Mouse (Mus musculus): ENCODE results near the gene Gpx7. TPM values are rescaled to one million over a fixed set of nuclear protein-coding genes. Genes with fewer than 3 reads are reported as not detected.

Gene Gpx7
- polyA plus RNA-seq, 1 experiment from 2014 or later, result 26.5 TPM

GRCm38 (mm10) chr4:108431561-108431936 is 24.8 kb upstream of the Gpx7 start:
- no peak overlapping the region for H3K4me3 ChIP-seq (ENCODE audit: low read depth, low read length)
- H3K27ac ChIP-seq (ENCODE audit: low read length), result peak overlapping the region; percentile 58
- ATAC-seq, result no peak

GRCm38 (mm10) chr4:108430656-108431560 is 24.1 kb upstream of the Gpx7 start:
- Histone ChIP-seq H3K27me3 (ENCODE audit: control insufficient read depth, insufficient read depth, low read depth, low read length) (no peaks in the 10 kb centered on the region), H3K4me1 (ENCODE audit: control insufficient read depth, insufficient read depth, low read length) (peaks cover 11% of the 10 kb centered on the region), H3K9me3 (replicated peaks; ENCODE audit: control insufficient read depth, low read length, poor library complexity, severe bottlenecking) (no peaks in the 10 kb centered on the region), H3K4me2 (ENCODE audit: low read length) (no peak overlapping the region), H3K36me3 (ENCODE audit: control insufficient read depth, insufficient read depth, low read length) (no peaks in the 10 kb centered on the region), H3K27ac (ENCODE audit: low read length) (peak overlapping the region; percentile 58), H3K4me3 (ENCODE audit: low read depth, low read length) (no peak overlapping the region), H3K9ac (ENCODE audit: low read depth, low read length) (no peak overlapping the region)
- WGBS, result 21% methylated on average over 4 of the region's 4 CpGs
- ATAC-seq, result peak; percentile 91

More at GRCm38 (mm10) chr4:108431561-108431936, 24.8 kb upstream of the Gpx7 start:
- peaks cover 11% of the 10 kb centered on the region for H3K4me1 ChIP-seq (ENCODE audit: control insufficient read depth, insufficient read depth, low read length)
- H3K9me3 ChIP-seq (replicated peaks; ENCODE audit: control insufficient read depth, low read length, poor library complexity, severe bottlenecking), result no peaks in the 10 kb centered on the region
- H3K4me2 ChIP-seq (ENCODE audit: low read length), result no peak overlapping the region
- H3K36me3 ChIP-seq (ENCODE audit: control insufficient read depth, insufficient read depth, low read length), result no peaks in the 10 kb centered on the region
- 28% methylated on average over 2 of the region's 2 CpGs for WGBS
- no peaks in the 10 kb centered on the region for H3K27me3 ChIP-seq (ENCODE audit: control insufficient read depth, insufficient read depth, low read depth, low read length)
- H3K9ac ChIP-seq (ENCODE audit: low read depth, low read length), result no peak overlapping the region

DNA sequence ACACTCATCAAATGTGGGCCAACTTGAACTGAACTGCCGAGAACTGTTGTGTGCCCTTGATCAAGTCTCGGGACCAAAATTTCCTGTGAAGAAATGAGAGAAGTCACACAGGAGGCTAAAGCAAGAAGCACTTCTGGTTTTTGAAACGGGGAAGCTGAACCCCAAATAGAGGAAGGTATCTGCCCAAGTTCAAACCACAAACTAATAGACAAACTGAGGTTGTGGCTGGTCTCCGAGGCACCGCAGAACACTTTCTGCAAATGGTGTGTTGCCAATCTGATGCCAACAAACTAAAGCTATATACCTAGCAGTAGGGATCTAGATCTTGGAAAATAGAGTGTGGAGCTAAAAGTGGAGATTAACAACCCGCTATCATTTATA is 21.6 kb upstream of the Gpx7 start:
- H3K27me3 ChIP-seq (ENCODE audit: control insufficient read depth, insufficient read depth, low read depth, low read length), result no peaks in the 10 kb centered on the region
- H3K9me3 ChIP-seq (replicated peaks; ENCODE audit: control insufficient read depth, low read length, poor library complexity, severe bottlenecking), result no peaks in the 10 kb centered on the region
- peaks cover 11% of the 10 kb centered on the region for H3K4me1 ChIP-seq (ENCODE audit: control insufficient read depth, insufficient read depth, low read length)
- no peaks in the 10 kb centered on the region for H3K36me3 ChIP-seq (ENCODE audit: control insufficient read depth, insufficient read depth, low read length)
- no peak overlapping the region for H3K4me2 ChIP-seq (ENCODE audit: low read length)
- H3K4me3 ChIP-seq (ENCODE audit: low read depth, low read length), result no peak overlapping the region
- no peak overlapping the region for H3K9ac ChIP-seq (ENCODE audit: low read depth, low read length)
- WGBS, result 79% methylated on average over 6 of the region's 6 CpGs
- H3K27ac ChIP-seq (ENCODE audit: low read length), result no peak overlapping the region
- no peak for ATAC-seq

DNA sequence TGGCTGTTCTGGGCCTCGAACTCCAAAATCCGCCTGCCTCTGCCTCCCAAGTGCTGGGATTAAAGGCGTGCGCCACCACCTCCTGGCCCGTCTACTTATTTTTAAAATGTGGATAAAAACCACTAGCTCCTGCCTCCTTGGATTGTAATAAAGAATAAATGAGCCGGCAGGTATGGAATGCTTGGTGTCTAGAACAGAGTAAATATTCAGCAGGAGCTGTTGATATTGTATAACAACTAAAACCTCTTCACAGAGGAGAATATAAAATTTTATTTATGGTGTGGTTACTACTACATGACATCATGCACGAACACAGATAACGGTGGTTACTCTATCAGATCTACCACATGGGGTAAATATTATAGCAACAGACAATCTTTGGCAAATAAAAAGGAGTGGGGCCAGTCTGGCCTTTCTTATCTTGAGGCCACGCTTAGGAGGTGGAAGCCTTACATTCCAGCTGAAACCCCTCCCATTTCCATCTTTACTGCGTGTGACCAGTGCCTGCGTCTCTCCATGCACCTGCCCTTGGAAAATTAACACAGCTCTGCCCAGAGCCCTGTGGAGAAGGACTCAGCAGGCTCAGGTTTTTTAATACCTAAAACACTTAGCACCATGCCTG is 21.1 kb upstream of the Gpx7 start:
- Histone ChIP-seq H3K27ac (ENCODE audit: low read length) (no peak overlapping the region), H3K36me3 (ENCODE audit: control insufficient read depth, insufficient read depth, low read length) (no peaks in the 10 kb centered on the region), H3K27me3 (ENCODE audit: control insufficient read depth, insufficient read depth, low read depth, low read length) (no peaks in the 10 kb centered on the region), H3K4me1 (ENCODE audit: control insufficient read depth, insufficient read depth, low read length) (peaks cover 11% of the 10 kb centered on the region), H3K4me2 (ENCODE audit: low read length) (no peak overlapping the region), H3K9me3 (replicated peaks; ENCODE audit: control insufficient read depth, low read length, poor library complexity, severe bottlenecking) (no peaks in the 10 kb centered on the region), H3K9ac (ENCODE audit: low read depth, low read length) (no peak overlapping the region), H3K4me3 (ENCODE audit: low read depth, low read length) (no peak overlapping the region)
- no peak for ATAC-seq
- 80% methylated on average over 11 of the region's 11 CpGs for WGBS

GRCm38 (mm10) chr4:108424587-108424986 is 17.8 kb upstream of the Gpx7 start:
- no peak for ATAC-seq
- Histone ChIP-seq H3K27me3 (ENCODE audit: control insufficient read depth, insufficient read depth, low read depth, low read length) (no peaks in the 10 kb centered on the region), H3K4me2 (ENCODE audit: low read length) (no peak overlapping the region), H3K27ac (ENCODE audit: low read length) (no peak overlapping the region), H3K36me3 (ENCODE audit: control insufficient read depth, insufficient read depth, low read length) (no peaks in the 10 kb centered on the region), H3K9me3 (replicated peaks; ENCODE audit: control insufficient read depth, low read length, poor library complexity, severe bottlenecking) (no peaks in the 10 kb centered on the region), H3K4me1 (ENCODE audit: control insufficient read depth, insufficient read depth, low read length) (no peaks in the 10 kb centered on the region), H3K4me3 (ENCODE audit: low read depth, low read length) (no peak overlapping the region), H3K9ac (ENCODE audit: low read depth, low read length) (no peak overlapping the region)
- WGBS, result 88% methylated on average over 2 of the region's 2 CpGs

DNA sequence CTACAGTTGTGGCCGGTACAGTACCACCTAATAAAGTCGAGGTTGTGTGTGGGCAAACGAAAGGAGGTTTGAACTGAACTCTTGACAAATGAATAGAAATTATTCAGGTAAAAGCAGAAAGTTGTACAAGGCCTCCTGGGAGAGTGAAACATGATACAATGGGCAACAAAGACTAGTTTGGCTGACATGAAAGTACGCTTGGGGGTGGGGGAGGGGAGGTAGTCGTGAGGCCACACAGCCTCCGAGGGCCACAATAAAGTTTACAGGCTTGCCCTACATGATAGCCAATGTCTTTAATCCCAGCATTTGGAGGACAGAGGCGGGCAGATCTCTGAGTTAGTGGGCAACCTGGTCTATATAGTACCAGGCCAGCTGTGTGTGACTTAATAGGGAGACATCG is 860 bp upstream of the Gpx7 start:
- WGBS, result 52% methylated on average over 8 of the region's 8 CpGs
- H3K4me3 ChIP-seq (ENCODE audit: low read depth, low read length), result no peak overlapping the region
- peaks cover 9% of the 10 kb centered on the region; the same call in 1 of the 2 replicates for H3K4me1 ChIP-seq (ENCODE audit: control insufficient read depth, insufficient read depth, low read length)
- no peaks in the 10 kb centered on the region for H3K9me3 ChIP-seq (replicated peaks; ENCODE audit: control insufficient read depth, low read length, poor library complexity, severe bottlenecking)
- H3K27me3 ChIP-seq (ENCODE audit: control insufficient read depth, insufficient read depth, low read depth, low read length), result no peaks in the 10 kb centered on the region
- ATAC-seq, result no peak
- H3K4me2 ChIP-seq (ENCODE audit: low read length), result no peak overlapping the region
- H3K27ac ChIP-seq (ENCODE audit: low read length), result no peak overlapping the region
- no peaks in the 10 kb centered on the region for H3K36me3 ChIP-seq (ENCODE audit: control insufficient read depth, insufficient read depth, low read length)
- no peak overlapping the region for H3K9ac ChIP-seq (ENCODE audit: low read depth, low read length)

GRCm38 (mm10) chr4:108406138-108406860 is 462 bp downstream of the Gpx7 start:
- peak overlapping the region; percentile 51 for H3K4me3 ChIP-seq (ENCODE audit: low read depth, low read length)
- whole genome bisulfite sequencing, result 2% methylated on average over 52 of the region's 52 CpGs
- peak overlapping the region; percentile 76 for H3K9ac ChIP-seq (ENCODE audit: low read depth, low read length)
- peaks cover 9% of the 10 kb centered on the region; the same call in 1 of the 2 replicates for H3K4me1 ChIP-seq (ENCODE audit: control insufficient read depth, insufficient read depth, low read length)
- H3K9me3 ChIP-seq (replicated peaks; ENCODE audit: control insufficient read depth, low read length, poor library complexity, severe bottlenecking), result no peaks in the 10 kb centered on the region
- no peaks in the 10 kb centered on the region for H3K36me3 ChIP-seq (ENCODE audit: control insufficient read depth, insufficient read depth, low read length)
- H3K27me3 ChIP-seq (ENCODE audit: control insufficient read depth, insufficient read depth, low read depth, low read length), result no peaks in the 10 kb centered on the region
- ATAC-seq, result peak; percentile 84
- H3K27ac ChIP-seq (ENCODE audit: low read length), result peak overlapping the region; percentile 43
- peak overlapping the region; percentile 94 for H3K4me2 ChIP-seq (ENCODE audit: low read length)

GRCm38 (mm10) chr4:108405766-108406137 is 1.0 kb downstream of the Gpx7 start:
- Histone ChIP-seq H3K27me3 (ENCODE audit: control insufficient read depth, insufficient read depth, low read depth, low read length) (no peaks in the 10 kb centered on the region), H3K4me1 (ENCODE audit: control insufficient read depth, insufficient read depth, low read length) (peaks cover 9% of the 10 kb centered on the region; the same call in 1 of the 2 replicates), H3K9me3 (replicated peaks; ENCODE audit: control insufficient read depth, low read length, poor library complexity, severe bottlenecking) (no peaks in the 10 kb centered on the region), H3K4me3 (ENCODE audit: low read depth, low read length) (peak overlapping the region; percentile 51), H3K36me3 (ENCODE audit: control insufficient read depth, insufficient read depth, low read length) (no peaks in the 10 kb centered on the region), H3K9ac (ENCODE audit: low read depth, low read length) (peak overlapping the region; percentile 76), H3K27ac (ENCODE audit: low read length) (peak overlapping the region; percentile 43; the same call in 1 of the 2 replicates), H3K4me2 (ENCODE audit: low read length) (peak overlapping the region; percentile 94)
- 79% methylated on average over 3 of the region's 3 CpGs for WGBS
- ATAC-seq, result peak; percentile 74
